Mouse (Mus musculus): ENCODE results near the gene Neu2. TPM values are rescaled to one million over a fixed set of nuclear protein-coding genes. Genes with fewer than 3 reads are reported as not detected.

Gene Neu2
- polyA plus RNA-seq, 1 experiment from 2014 or later: 2.9 TPM

GRCm38 (mm10) chr1:87637878-87638600 lies 128.3 kb downstream of the Neu2 start:
- 0 out of 2 replicates have a peak, but pooled peaks cover 6% of the 10 kb centered on the region for H3K4me1 ChIP-seq
- WGBS: 79% methylated on average over 4 of the region's 4 CpGs
- no peak for ATAC-seq (ENCODE audit: borderline replicate concordance, extremely low read depth, low FRiP score, low TSS enrichment)

GRCm38 (mm10) chr1:87639724-87640123 lies 130.0 kb downstream of the Neu2 start:
- Histone ChIP-seq H3K4me1 (0 out of 2 replicates have a peak, but pooled peaks cover 6% of the 10 kb centered on the region), H3K4me2 (peak overlapping the region; percentile 25; the same call in 1 of the 2 replicates), H3K27ac (peak overlapping the region; percentile 84), H3K36me3 (no peaks in the 10 kb centered on the region), H3K27me3 (no peaks in the 10 kb centered on the region), H3K9me3 (no peaks in the 10 kb centered on the region), H3K4me3 (no peak overlapping the region), H3K9ac (no peak overlapping the region)
- ATAC-seq (ENCODE audit: borderline replicate concordance, extremely low read depth, low FRiP score, low TSS enrichment): no peak
- WGBS: 77% methylated on average over 8 of the region's 8 CpGs

More at GRCm38 (mm10) chr1:87637878-87638600, 128.3 kb downstream of the Neu2 start:
- H3K4me2 ChIP-seq: no peak overlapping the region
- no peak overlapping the region for H3K4me3 ChIP-seq
- H3K36me3 ChIP-seq: no peaks in the 10 kb centered on the region
- no peak overlapping the region for H3K9ac ChIP-seq
- H3K9me3 ChIP-seq: no peaks in the 10 kb centered on the region
- H3K27me3 ChIP-seq: no peaks in the 10 kb centered on the region
- H3K27ac ChIP-seq: no peak overlapping the region

- ATAC-seq (ENCODE audit: borderline replicate concordance, extremely low read depth, low FRiP score, low TSS enrichment): no peak
- Histone ChIP-seq H3K9ac (no peak overlapping the region), H3K4me2 (peak overlapping the region; percentile 25), H3K36me3 (no peaks in the 10 kb centered on the region), H3K27ac (peak overlapping the region; percentile 84), H3K9me3 (no peaks in the 10 kb centered on the region), H3K4me1 (0 out of 2 replicates have a peak, but pooled peaks cover 6% of the 10 kb centered on the region), H3K27me3 (no peaks in the 10 kb centered on the region), H3K4me3 (no peak overlapping the region)
- 42% methylated on average over 17 of the region's 17 CpGs for WGBS
Observed at GRCm38 (mm10) chr1:87640165-87640661, 130.5 kb downstream of the Neu2 start.

- 83% methylated on average over 7 of the region's 7 CpGs for WGBS
- H3K36me3 ChIP-seq: no peaks in the 10 kb centered on the region
- H3K9me3 ChIP-seq: no peaks in the 10 kb centered on the region
- no peaks in the 10 kb centered on the region for H3K27me3 ChIP-seq
- no peak for ATAC-seq (ENCODE audit: borderline replicate concordance, extremely low read depth, low FRiP score, low TSS enrichment)
- no peak overlapping the region for H3K27ac ChIP-seq
- no peak overlapping the region for H3K9ac ChIP-seq
- H3K4me3 ChIP-seq: no peak overlapping the region
- H3K4me1 ChIP-seq: 0 out of 2 replicates have a peak, but pooled peaks cover 6% of the 10 kb centered on the region
- no peak overlapping the region for H3K4me2 ChIP-seq
Observed at GRCm38 (mm10) chr1:87643016-87643415, 133.3 kb downstream of the Neu2 start.

- WGBS: 67% methylated on average over 7 of the region's 7 CpGs
- ATAC-seq (ENCODE audit: borderline replicate concordance, extremely low read depth, low FRiP score, low TSS enrichment): no peak
- Histone ChIP-seq H3K9me3 (no peaks in the 10 kb centered on the region), H3K4me3 (no peak overlapping the region), H3K4me1 (0 out of 2 replicates have a peak, but pooled peaks cover 4% of the 10 kb centered on the region), H3K27ac (no peak overlapping the region), H3K4me2 (no peak overlapping the region), H3K9ac (no peak overlapping the region), H3K36me3 (no peaks in the 10 kb centered on the region), H3K27me3 (no peaks in the 10 kb centered on the region)
Observed at GRCm38 (mm10) chr1:87645041-87645440, 135.4 kb downstream of the Neu2 start.

GRCm38 (mm10) chr1:87645748-87646147 lies 136.1 kb downstream of the Neu2 start:
- no peak overlapping the region for H3K4me3 ChIP-seq
- no peak overlapping the region for H3K9ac ChIP-seq
- H3K27ac ChIP-seq: no peak overlapping the region
- no peaks in the 10 kb centered on the region for H3K36me3 ChIP-seq
- WGBS: 54% methylated on average over 6 of the region's 6 CpGs
- no peaks in the 10 kb centered on the region for H3K27me3 ChIP-seq
- no peak overlapping the region for H3K4me2 ChIP-seq
- H3K4me1 ChIP-seq: no peaks in the 10 kb centered on the region
- ATAC-seq (ENCODE audit: borderline replicate concordance, extremely low read depth, low FRiP score, low TSS enrichment): no peak
- no peaks in the 10 kb centered on the region for H3K9me3 ChIP-seq

Other genes starting within 250 kb of the Neu2 start
- 0.20 and 0.41 TPM in 2 replicates for gene Efhd1, start 245.5 kb upstream of the Neu2 start, polyA plus RNA-seq (2015; fragmentation: Nextera tagmentation; extraction: Ambion mirVana)
- gene Gigyf2, start 182.9 kb upstream of the Neu2 start, polyA plus RNA-seq (2015; fragmentation: Nextera tagmentation; extraction: Ambion mirVana): 45.3 and 50.6 TPM in 2 replicates
- gene Kcnj13, start 115.2 kb upstream of the Neu2 start, polyA plus RNA-seq (2015; fragmentation: Nextera tagmentation; extraction: Ambion mirVana): 6.0 and 6.1 TPM in 2 replicates
- not detected in 2 replicates for gene Snorc, start 39.6 kb upstream of the Neu2 start, polyA plus RNA-seq (2015; fragmentation: Nextera tagmentation; extraction: Ambion mirVana)
- 3.6 and 3.8 TPM in 2 replicates for gene Ngef, start 64.0 kb downstream of the Neu2 start, polyA plus RNA-seq (2015; fragmentation: Nextera tagmentation; extraction: Ambion mirVana)
- 8.7 and 11.8 TPM in 2 replicates for gene Inpp5d, start 110.4 kb downstream of the Neu2 start, polyA plus RNA-seq (2015; fragmentation: Nextera tagmentation; extraction: Ambion mirVana)
- 26.2 and 28.9 TPM in 2 replicates for gene Atg16l1, start 246.0 kb downstream of the Neu2 start, polyA plus RNA-seq (2015; fragmentation: Nextera tagmentation; extraction: Ambion mirVana)